Mouse (Mus musculus) myocyte (in vitro differentiated cells): ENCODE data around the gene Ahrr.

Experiments used
- E2F4 ChIP-seq: IDR thresholded peaks from one replicate; pipeline ENCODE4 v1.6.1; 2011; ENCODE audit warnings: mild to moderate bottlenecking, control low read depth, moderate library complexity; ENCODE audit not compliant: insufficient read depth
- POLR2A ChIP-seq: IDR thresholded peaks from one replicate; pipeline ENCODE4 v1.6.1; 2011; ENCODE audit warnings: low read depth, mild to moderate bottlenecking, control low read depth, moderate library complexity; ENCODE audit not compliant: insufficient read length
- REST ChIP-seq: IDR thresholded peaks from one replicate; pipeline ENCODE4 v1.6.1; 2011; ENCODE audit warnings: mild to moderate bottlenecking, control low read depth, moderate library complexity; ENCODE audit not compliant: insufficient read depth, insufficient read length
- USF1 ChIP-seq: IDR thresholded peaks from one replicate; pipeline ENCODE4 v1.6.1; 2011; ENCODE audit warnings: low read depth, mild to moderate bottlenecking, control low read depth, moderate library complexity

GRCm38 (mm10) chr13:74316386-74316785, 24.3 kb upstream of the Ahrr start:
- TF ChIP-seq E2F4 (no peak), POLR2A (no peak), REST (no peak), USF1 (no peak)
